In the genomic region with DNA sequence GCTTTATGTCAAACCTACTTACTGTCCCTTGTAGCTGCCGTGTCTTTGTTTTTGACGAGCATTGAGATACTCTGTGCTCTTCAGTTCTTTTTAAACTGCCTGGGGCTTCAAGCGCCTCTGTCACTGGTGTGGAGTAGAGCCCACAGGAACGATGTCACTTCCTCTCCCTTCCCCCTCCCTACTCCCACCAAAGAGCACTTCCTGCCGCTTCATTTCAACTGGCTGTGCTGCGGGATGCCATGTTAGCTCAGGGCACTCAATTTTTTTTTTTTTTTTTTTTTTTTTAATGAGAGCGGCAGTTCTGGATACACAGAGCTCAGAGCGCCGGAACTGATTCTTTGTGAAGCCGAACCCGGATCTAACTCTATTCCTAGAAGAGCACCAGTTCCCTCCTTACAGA, we compare ENCODE assay signal across 8 mouse cellular contexts.
DNase-seq lines count a peak whose midpoint lies in the region; ATAC-seq and TF ChIP-seq lines count a peak whose summit lies in the region.

No protein-coding gene starts in this region.

- no peaks in the 10 kb centered on the region for H3K9me3 ChIP-seq in intestine, embryonic 16.5 days (ENCODE audit: control insufficient read depth, low read length)

- no peak for TF ChIP-seq CTCF in testis, adult 2 months (IDR thresholded peaks at IDR 0.05; ENCODE audit: control insufficient read depth, insufficient read depth, insufficient replicate concordance, low read depth, low read length)
- TF ChIP-seq CTCF in thymus, adult 2 months (IDR thresholded peaks at IDR 0.05; ENCODE audit: borderline replicate concordance, control insufficient read depth, extremely low read depth, insufficient read depth, low read length, poor library complexity): no peak

- no peak overlapping the region for H3K4me2 ChIP-seq in intestine, embryonic 16.5 days (ENCODE audit: low read depth, low read length)

- H3K36me3 ChIP-seq in testis, adult 2 months (ENCODE audit: control insufficient read depth, insufficient read depth, low read length): no peaks in the 10 kb centered on the region
- no peaks in the 10 kb centered on the region for H3K36me3 ChIP-seq in intestine, embryonic 16.5 days (ENCODE audit: control insufficient read depth, insufficient read depth, low read length)
- H3K36me3 ChIP-seq in thymus, adult 2 months (ENCODE audit: control insufficient read depth, insufficient read depth, low read length): no peaks in the 10 kb centered on the region

- H3K27ac ChIP-seq in testis, adult 2 months (ENCODE audit: control insufficient read depth, insufficient read depth, low read depth, low read length): no peak overlapping the region
- H3K27ac ChIP-seq in intestine, embryonic 16.5 days (ENCODE audit: low read length): no peak overlapping the region
- H3K27ac ChIP-seq in thymus, adult 2 months (ENCODE audit: control insufficient read depth, insufficient read depth, low read length): peak overlapping the region; percentile 72

- peak overlapping the region; percentile 4; the same call in 1 of the 2 replicates for H3K4me3 ChIP-seq in testis, adult 2 months (ENCODE audit: control insufficient read depth, low read depth, low read length)
- no peak overlapping the region for H3K4me3 ChIP-seq in intestine, embryonic 16.5 days (ENCODE audit: low read length)
- no peak overlapping the region for H3K4me3 ChIP-seq in thymus, adult 2 months (ENCODE audit: control insufficient read depth, insufficient read depth, low read length)

- ATAC-seq in intestine, embryonic 16.5 days: peak; percentile 49; the same call in 1 of the 2 replicates

- peak; percentile 16; the same call in 1 of the 2 replicates for TF ChIP-seq POLR2A in testis, adult 2 months (IDR thresholded peaks at IDR 0.05; ENCODE audit: control insufficient read depth, low read depth, low read length)
- TF ChIP-seq POLR2A in thymus, adult 2 months (IDR thresholded peaks at IDR 0.05; ENCODE audit: control insufficient read depth, extremely low read depth, insufficient read depth, low read length, poor library complexity): no peak

- H3K9ac ChIP-seq in intestine, embryonic 16.5 days (ENCODE audit: low read depth, low read length): no peak overlapping the region

- peaks cover 6% of the 10 kb centered on the region for H3K4me1 ChIP-seq in testis, adult 2 months (ENCODE audit: control insufficient read depth, insufficient read depth, low read length)
- no peaks in the 10 kb centered on the region for H3K4me1 ChIP-seq in intestine, embryonic 16.5 days (ENCODE audit: control insufficient read depth, insufficient read depth, low read length)
- H3K4me1 ChIP-seq in thymus, adult 2 months (replicated peaks; ENCODE audit: control insufficient read depth, insufficient read depth, low read length): peaks cover 9% of the 10 kb centered on the region

- no peaks in the 10 kb centered on the region for H3K27me3 ChIP-seq in testis, adult 2 months (ENCODE audit: control insufficient read depth, insufficient read depth, low read length)
- H3K27me3 ChIP-seq in intestine, embryonic 16.5 days (replicated peaks; ENCODE audit: control insufficient read depth, insufficient read depth, low read length): no peaks in the 10 kb centered on the region
- no peaks in the 10 kb centered on the region for H3K27me3 ChIP-seq in thymus, adult 2 months (ENCODE audit: control insufficient read depth, insufficient read depth, low read length)

- 70% methylated on average over 11 of the region's 11 CpGs for WGBS in intestine, embryonic 16.5 days
- WGBS in thymus, adult 2 months: 5% methylated on average over 11 of the region's 11 CpGs

- peak; percentile 37 for DNase-seq in adrenal gland, postnatal 10 days
- DNase-seq in adrenal gland, adult 8-10 months: no peak
- DNase-seq in testis, postnatal 10 days (ENCODE audit: low spot score): no peak
- DNase-seq in lung, postnatal 10 days: peak; percentile 80
- peak; percentile 79 for DNase-seq in thymus, adult 2 months
- no peak for DNase-seq in gastrocnemius, postnatal 4 days (ENCODE audit: low spot score in 2 of 2)

Comparison
In these comparisons a context has a peak if more than half of its experiments do, and no peak if none do; other contexts are left out.
1. DNase-seq: peak in adrenal gland, postnatal 10 days (single experiment), lung, postnatal 10 days (single experiment) and thymus, adult 2 months (single experiment); none in adrenal gland, adult 8-10 months (single experiment), testis, postnatal 10 days (single experiment) and gastrocnemius, postnatal 4 days (0 of 2).